Mouse (Mus musculus) erythroblast, embryonic 14.5 days (primary cell): Measurements from ENCODE around the gene Aim2.

ENCODE experiments used
- GATA1 ChIP-seq: IDR thresholded peaks from 2 replicates; pipeline ENCODE4 v1.6.1; 2012; ENCODE audit warnings: low read length, inconsistent platforms, mixed read lengths
- TAL1 ChIP-seq: IDR thresholded peaks from 3 replicates; pipeline ENCODE4 v1.6.1; 2012; ENCODE audit warnings: low read length, inconsistent platforms, mixed read lengths

DNA sequence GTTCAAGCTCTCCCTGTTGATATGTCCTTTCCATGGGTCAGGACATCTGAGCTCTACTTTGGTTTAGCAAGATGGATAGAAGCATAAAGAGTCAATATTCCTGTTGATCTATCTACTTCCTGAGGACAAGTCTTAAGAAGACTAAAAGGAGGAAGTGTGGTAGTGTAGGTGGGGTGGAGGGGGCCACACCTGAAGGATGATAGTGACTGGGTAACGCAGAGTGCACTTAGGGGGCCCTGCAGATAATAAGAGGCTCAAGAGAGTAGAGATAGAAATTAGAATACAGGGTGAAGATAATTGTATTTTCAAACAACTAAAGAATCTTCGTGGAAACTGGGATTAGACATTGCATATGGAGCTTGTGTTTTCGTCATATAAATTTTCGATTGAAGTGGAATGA lies 5.6 kb upstream of the Aim2 start:
- no peak for TF ChIP-seq GATA1
- no peak for TF ChIP-seq TAL1
